Mouse (Mus musculus) Patski (cell line): ENCODE data around the gene Tmem205. TPM values are rescaled to one million over a fixed set of nuclear protein-coding genes. Genes with fewer than 3 reads are reported as not detected.

ENCODE experiments used
- ATAC-seq: fragments of 100-300 bp; one replicate; pipeline ENCODE4 v1.8.0; 2021
- CTCF ChIA-PET: fragments of 350-600 bp; sonication (Branson Sonifier 250); formaldehyde crosslinking; loops from one replicate; lab custom pipeline; 2022; ENCODE audit warnings: inconsistent platforms; lab: Charles Lee
- POLR2A ChIA-PET: fragments of 350-600 bp; sonication (Branson Sonifier 250); formaldehyde crosslinking; loops from one replicate; lab custom pipeline; 2022; ENCODE audit warnings: antibody characterized with exemption, inconsistent platforms; lab: Charles Lee
- DNase-seq: peaks from one replicate; pipeline ENCODE4 v3.0.0-alpha.2; 2011; ENCODE audit warnings: low read depth, low spot score
- H3K27me3 ChIP-seq: fragments of 371-371 bp; one replicate; pipeline ENCODE4 v1.5.1; 2021
- CTCF ChIP-seq: fragments of 100-300 bp; IDR thresholded peaks from one replicate; pipeline ENCODE4 v1.5.1; 2021
- in situ Hi-C: fragments of 300-500 bp; cut with MboI; formaldehyde crosslinking; loops from 3 replicates; pipeline ENCODE4 v1.11.1; 2018; ENCODE audit warnings: low pct_unique_long_range_greater_than_20kb, mixed read lengths
- polyA plus RNA-seq: library from polyadenylated mRNA; unstranded; gene quantifications from one replicate; pipeline ENCODE4 v1.2.3, GENCODE M21; 2021

The Tmem205 gene
- polyA plus RNA-seq, 1 experiment from 2014 or later: 54.8 TPM

DNA sequence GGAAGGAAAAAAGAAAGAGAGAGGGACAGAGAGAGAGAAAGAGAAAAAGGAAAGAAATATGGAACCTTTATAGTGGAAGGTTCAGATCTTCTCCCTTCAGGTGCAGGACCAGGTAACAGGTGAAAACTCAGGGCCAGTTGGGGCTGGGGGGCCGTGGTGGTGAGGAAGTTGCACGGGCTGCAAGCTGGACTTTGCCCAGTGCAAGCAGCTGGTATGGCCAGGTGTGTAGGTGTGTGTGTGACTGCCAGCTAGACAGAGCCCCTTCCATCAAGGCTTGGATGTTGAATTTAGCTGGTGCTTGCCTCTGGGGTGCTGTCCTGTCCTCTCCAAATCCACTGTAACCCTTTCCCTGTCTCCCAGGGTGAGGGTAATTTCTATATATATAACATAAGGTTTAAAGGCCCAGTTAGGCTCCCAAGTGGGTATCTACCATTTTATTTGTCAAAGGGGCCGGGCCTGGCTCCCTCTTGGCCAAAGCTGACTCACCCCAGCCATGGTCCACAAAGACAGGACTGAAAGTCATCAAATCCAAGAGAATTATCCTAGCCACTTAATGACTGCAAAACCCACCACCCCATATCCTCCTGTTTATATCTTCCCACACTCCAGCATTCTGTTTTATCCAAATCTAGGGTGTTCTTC, 10.4 kb downstream of the Tmem205 start:
- H3K27me3 ChIP-seq: no peaks in the 10 kb centered on the region
- TF ChIP-seq CTCF: no peak
- no peak for DNase-seq
- POLR2A ChIA-PET: no interaction called here
- no peak for ATAC-seq
- CTCF ChIA-PET: no interaction called here
- in situ Hi-C loops: no loop called here

DNA sequence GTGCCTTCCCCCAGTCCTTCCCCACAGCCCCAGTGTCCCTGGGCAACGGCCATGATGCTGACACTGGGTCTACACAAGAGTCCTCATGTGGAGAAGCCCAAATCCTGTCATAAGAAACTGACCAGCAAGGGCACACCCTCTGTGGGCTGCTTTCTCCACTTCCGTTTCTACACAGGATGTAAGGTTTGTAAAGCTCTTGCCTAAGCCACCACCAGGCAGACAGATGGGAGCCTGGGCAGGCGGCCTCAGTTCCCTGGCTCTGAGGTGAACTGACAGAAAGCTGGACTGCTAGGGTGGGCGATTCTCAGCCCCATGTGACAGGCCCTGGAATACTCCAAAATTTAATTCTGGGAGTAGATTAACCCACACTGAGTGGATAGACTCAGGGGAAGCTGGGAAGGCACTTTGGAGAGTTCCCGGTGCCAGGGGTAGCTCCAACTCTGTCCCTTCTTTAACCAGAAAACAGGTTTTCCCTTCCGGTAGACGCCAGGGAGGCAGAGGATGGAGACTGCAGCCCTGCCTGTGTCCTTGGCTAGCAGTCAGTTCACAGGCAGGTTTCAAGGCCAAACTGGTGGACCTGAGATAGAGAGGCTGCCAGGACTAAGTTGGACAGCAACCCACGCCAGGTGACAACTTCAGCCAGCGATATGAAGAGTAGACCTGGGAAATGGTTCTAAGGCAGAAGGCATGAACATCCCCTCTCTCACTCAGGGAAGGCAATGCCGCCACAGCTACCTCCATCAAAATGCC, 17.7 kb downstream of the Tmem205 start:
- in situ Hi-C loops: no loop called here
- ATAC-seq: no peak
- CTCF ChIA-PET: interaction anchor here (1.1 kb wide), 1 partner anchor 18 kb away, joined by 3 read pairs; the partner anchor contains the start of genes Ccdc159 and Tmem205

DNA sequence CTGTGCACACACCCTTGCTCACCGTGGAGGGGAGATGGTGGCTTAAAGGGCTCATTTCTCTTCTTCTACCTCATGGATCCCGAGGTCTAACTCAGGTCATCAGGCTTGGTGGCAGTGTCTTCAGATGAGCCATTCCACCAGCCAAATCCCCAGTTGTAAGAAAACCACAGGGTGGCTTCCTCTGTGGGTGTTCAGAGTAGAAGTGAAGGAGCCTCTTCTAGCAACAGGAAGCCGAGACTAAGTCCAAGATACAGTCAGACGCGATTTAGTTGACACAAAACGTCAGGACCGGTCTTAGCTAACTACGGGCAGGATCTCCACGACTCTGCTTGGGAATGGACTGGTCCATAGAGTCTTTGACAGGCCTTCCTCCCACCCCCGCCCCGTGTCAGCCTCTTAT, 19.1 kb downstream of the Tmem205 start:
- no peak for TF ChIP-seq CTCF
- CTCF ChIA-PET: interaction anchor here (1.1 kb wide), 1 partner anchor 19 kb away, joined by 3 read pairs; the partner anchor contains the start of genes Ccdc159 and Tmem205

More for the DNA sequence above, 17.7 kb downstream of the Tmem205 start:
- POLR2A ChIA-PET: no interaction called here
- no peak for DNase-seq
- TF ChIP-seq CTCF: no peak
- no peaks in the 10 kb centered on the region for H3K27me3 ChIP-seq

DNA sequence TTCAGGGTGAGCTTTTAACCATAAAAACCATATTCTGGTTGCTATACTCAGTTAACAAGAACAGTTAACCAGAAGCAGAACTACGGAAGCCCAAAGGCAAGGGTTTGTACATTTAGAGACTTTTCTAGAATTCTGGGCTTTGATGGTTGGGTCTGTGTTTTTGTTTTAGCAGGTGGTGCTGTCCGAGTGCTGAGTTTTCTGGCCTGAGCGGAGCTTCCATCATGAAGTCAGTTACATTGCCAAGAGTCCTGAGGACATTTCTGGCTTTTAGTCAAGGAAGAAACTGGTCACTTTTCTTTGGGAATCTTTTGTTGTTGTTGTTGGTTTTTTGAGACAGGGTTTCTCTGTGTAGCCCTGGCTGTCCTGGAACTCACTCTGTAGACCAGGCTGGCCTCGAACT, 23.3 kb downstream of the Tmem205 start:
- in situ Hi-C loops: no loop called here
- ChIA-PET POLR2A (no interaction called here), CTCF (no interaction called here)
- H3K27me3 ChIP-seq: no peaks in the 10 kb centered on the region
- DNase-seq: no peak
- no peak for ATAC-seq
- no peak for TF ChIP-seq CTCF

More for the DNA sequence above, 19.1 kb downstream of the Tmem205 start:
- POLR2A ChIA-PET: no interaction called here
- no peak for ATAC-seq
- DNase-seq: no peak
- no peaks in the 10 kb centered on the region for H3K27me3 ChIP-seq
- in situ Hi-C loops: no loop called here

DNA sequence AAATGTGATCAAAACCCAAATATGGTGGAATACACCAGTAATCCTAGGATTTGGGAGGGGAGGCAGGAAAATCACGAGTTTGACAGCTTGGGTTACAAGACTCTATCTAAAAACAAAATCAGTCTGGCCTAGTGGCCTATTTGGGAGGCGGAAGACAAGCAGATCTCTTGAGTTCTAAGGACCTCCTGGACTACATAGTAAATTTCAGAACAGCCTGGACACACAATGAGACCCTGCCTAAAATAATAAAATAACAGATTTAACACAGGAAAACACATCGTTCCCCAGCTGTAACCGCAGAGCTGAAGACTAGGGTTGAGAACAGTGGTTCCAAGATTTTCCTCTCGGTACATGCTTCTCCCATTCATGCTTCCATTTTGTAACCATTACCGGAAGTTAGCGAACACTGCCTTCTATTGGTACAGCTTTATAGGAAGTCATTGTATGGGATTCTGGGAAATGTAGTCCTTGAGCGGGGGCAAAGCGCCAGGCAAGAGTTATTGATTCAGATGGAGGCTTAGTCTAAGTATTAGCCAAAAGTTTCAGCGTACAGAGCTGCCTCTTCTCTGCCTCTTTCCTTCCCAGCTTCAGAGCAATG, 26.0 kb downstream of the Tmem205 start:
- in situ Hi-C loops: no loop called here
- POLR2A ChIA-PET: no interaction called here
- DNase-seq: peak; percentile 35

DNA sequence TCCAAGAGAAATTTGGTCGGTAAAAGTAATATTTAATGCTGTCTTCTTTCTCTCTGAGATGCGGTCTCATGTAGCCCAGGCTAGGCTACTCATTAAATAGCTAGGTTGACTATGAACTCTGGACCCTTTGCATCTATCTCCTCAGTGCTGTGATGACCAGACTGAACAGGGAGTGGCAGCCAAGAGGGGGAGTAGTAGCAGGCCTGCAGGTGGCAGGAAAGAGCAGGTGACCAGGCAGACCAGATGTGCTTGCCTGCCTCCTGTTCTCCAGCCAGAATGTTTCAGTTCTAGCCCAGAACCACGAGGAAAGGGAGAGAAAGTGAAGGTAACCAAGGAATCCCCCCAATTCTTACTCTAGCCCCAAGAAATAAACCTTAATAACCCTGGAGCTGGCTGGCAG, 38.1 kb downstream of the Tmem205 start:
- in situ Hi-C loops: no loop called here
- H3K27me3 ChIP-seq: peaks cover 20% of the 10 kb centered on the region
- ChIA-PET CTCF (no interaction called here), POLR2A (no interaction called here)
- no peak for DNase-seq
- TF ChIP-seq CTCF: peak; percentile 48
- ATAC-seq: no peak

More for the DNA sequence above, 26.0 kb downstream of the Tmem205 start:
- CTCF ChIA-PET: interaction anchor here (1.3 kb wide), 1 partner anchor 40 kb away, joined by 3 read pairs; no protein-coding TSS in a partner anchor
- TF ChIP-seq CTCF: no peak
- H3K27me3 ChIP-seq: peaks cover 3% of the 10 kb centered on the region
- ATAC-seq: no peak

DNA sequence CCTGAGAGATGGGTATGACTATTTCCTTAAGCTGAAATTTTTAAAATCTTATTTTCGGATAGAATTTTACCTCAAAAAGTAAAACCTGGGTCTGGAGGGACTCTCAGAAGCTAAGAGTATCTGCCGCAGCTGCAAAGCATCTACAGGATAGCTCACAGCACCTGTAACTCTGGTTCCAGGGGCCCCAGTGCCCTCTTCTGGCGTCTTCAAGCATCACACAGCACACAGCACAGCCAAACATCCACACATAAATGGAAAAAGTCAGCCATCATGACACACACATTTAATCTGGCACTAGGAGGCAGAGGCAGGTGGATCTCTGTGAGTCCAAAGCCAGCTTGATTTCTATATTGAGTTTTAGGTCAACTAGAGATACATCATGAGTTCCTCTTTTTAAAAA, 50.8 kb downstream of the Tmem205 start:
- ChIA-PET POLR2A (no interaction called here), CTCF (no interaction called here)
- DNase-seq (no peak), ATAC-seq (no peak)
- no peaks in the 10 kb centered on the region for H3K27me3 ChIP-seq
- TF ChIP-seq CTCF: no peak
- in situ Hi-C loops: loop anchor here (10.0 kb wide), 1 partner anchor 122 kb away; no protein-coding TSS in a partner anchor

DNA sequence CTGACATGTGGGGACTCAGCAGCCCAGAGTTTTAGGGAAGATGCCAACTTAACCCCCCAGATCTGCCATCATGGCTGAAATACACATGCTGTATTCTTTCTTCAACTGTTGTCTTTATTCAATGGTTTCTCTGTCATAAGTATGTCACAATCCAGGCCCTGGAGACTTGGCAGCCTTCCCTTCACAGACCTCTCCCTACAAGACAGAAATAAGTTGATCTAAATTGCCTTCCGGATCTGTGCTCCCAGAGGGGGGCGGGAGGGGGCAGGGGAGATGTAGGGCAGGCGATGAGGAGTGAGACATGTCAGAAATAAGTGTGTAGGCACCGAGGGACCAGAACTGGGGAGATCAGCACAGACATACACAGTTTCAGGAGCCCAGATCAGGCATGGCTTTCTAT, 55.2 kb downstream of the Tmem205 start:
- no peak for ATAC-seq
- CTCF ChIA-PET: interaction anchor here (0.6 to 0.9 kb wide), 2 partner anchors 17 to 111 kb away, joined by 3 read pairs; no protein-coding TSS in a partner anchor
- no peak for DNase-seq
- no peaks in the 10 kb centered on the region for H3K27me3 ChIP-seq
- in situ Hi-C loops: loop anchor here (10.0 kb wide), 1 partner anchor 117 kb away; no protein-coding TSS in a partner anchor
- TF ChIP-seq CTCF: no peak
- POLR2A ChIA-PET: interaction anchor here (1.2 kb wide), 1 partner anchor 28 kb away, joined by 3 read pairs; no protein-coding TSS in a partner anchor

Other genes with a start within 250 kb of the Tmem205 start
- gene Ldlr, start 204.1 kb downstream of the Tmem205 start, polyA plus RNA-seq: 38.4 TPM
- 38.3 TPM for gene Spc24, start 167.3 kb downstream of the Tmem205 start, polyA plus RNA-seq
- 62.4 TPM for gene Kank2, start 128.8 kb downstream of the Tmem205 start, polyA plus RNA-seq
- 15.2 TPM for gene Angptl8, start 92.0 kb downstream of the Tmem205 start, polyA plus RNA-seq
- gene Dock6, start 74.9 kb downstream of the Tmem205 start, polyA plus RNA-seq: 36.1 TPM
- gene Rab3d, start 9.4 kb downstream of the Tmem205 start, polyA plus RNA-seq: 22.1 TPM
- gene Ccdc159, start 85 bp downstream of the Tmem205 start, polyA plus RNA-seq: 12.2 TPM
- 22.1 TPM for gene Plppr2, start 9.5 kb upstream of the Tmem205 start, polyA plus RNA-seq
- gene Swsap1, start 28.2 kb upstream of the Tmem205 start, polyA plus RNA-seq: 14.0 TPM
- gene Epor, start 36.0 kb upstream of the Tmem205 start, polyA plus RNA-seq: 8.5 TPM
- gene Rgl3, start 61.9 kb upstream of the Tmem205 start, polyA plus RNA-seq: 41.7 TPM
- 7.5 TPM for gene Ccdc151, start 75.1 kb upstream of the Tmem205 start, polyA plus RNA-seq
- gene Prkcsh, start 75.2 kb upstream of the Tmem205 start, polyA plus RNA-seq: 276 TPM
- 0.10 TPM for gene Elavl3, start 124.5 kb upstream of the Tmem205 start, polyA plus RNA-seq
- gene Gm49318, start 143.7 kb upstream of the Tmem205 start, polyA plus RNA-seq: not detected
- 10.9 TPM for gene Zfp653, start 143.8 kb upstream of the Tmem205 start, polyA plus RNA-seq
- 44.3 TPM for gene Ecsit, start 157.9 kb upstream of the Tmem205 start, polyA plus RNA-seq
- gene Cnn1, start 171.7 kb upstream of the Tmem205 start, polyA plus RNA-seq: 408 TPM
- 123 TPM for gene Elof1, start 189.6 kb upstream of the Tmem205 start, polyA plus RNA-seq
- gene Acp5, start 208.2 kb upstream of the Tmem205 start, polyA plus RNA-seq: not detected
- 72.3 TPM for gene Pigyl, start 229.3 kb upstream of the Tmem205 start, polyA plus RNA-seq